ENCODE assay signal across 15 mouse cellular contexts in genomic region chr4:152579956-152580355, GRCm38 (mm10).
"Had no signal": no experiment of that assay in that cellular context is flagged by ENCODE, and none has a peak within 500 bp of the region (broad histone marks: within the 10 kb centered on the region; RNA-seq: fewer than 3 reads in every experiment).

No protein-coding gene starts in this region.

- DNase-seq: gastrocnemius, postnatal 14 days; gastrocnemius, postnatal 36 days; heart, adult 11 months; heart, adult 2 months; heart, postnatal 14 days; heart, postnatal 36 days; kidney, adult 11 months; kidney, adult 2 months; kidney, adult 9 months; kidney, postnatal 14 days; kidney, postnatal 36 days; layer of hippocampus, adult 9-11 months; layer of hippocampus, postnatal 36 days; liver; liver, embryonic 13.5 days had no signal
